Mouse (Mus musculus): ENCODE measurements around the gene Mtf2.
"Not testable (repeated sequence)": the region's sequence is repeated elsewhere in the genome, so short reads cannot be mapped to it uniquely, and the experiment has no call there.

The Mtf2 gene

GRCm38 (mm10) chr5:108065465-108066411 is at the start of gene Mtf2:
Mtf2 (plus strand) TSS chr5:108065674.
- DNase-seq (ENCODE audit: low spot score), result peak; percentile 98

GRCm38 (mm10) chr5:108017232-108017631 is 48.2 kb upstream of the Mtf2 start:
- DNase-seq (ENCODE audit: low spot score), result no peak

GRCm38 (mm10) chr5:108019367-108019766 is 46.1 kb upstream of the Mtf2 start:
- DNase-seq (ENCODE audit: low spot score), result no peak

- DNase-seq (ENCODE audit: low spot score), result no peak
Measured at GRCm38 (mm10) chr5:108021346-108021745, 44.1 kb upstream of the Mtf2 start.

GRCm38 (mm10) chr5:108028230-108028629 is 37.2 kb upstream of the Mtf2 start:
- no peak for DNase-seq (ENCODE audit: low spot score)

- not testable (repeated sequence) for DNase-seq (ENCODE audit: low spot score)
Measured at GRCm38 (mm10) chr5:108028797-108029536, 36.5 kb upstream of the Mtf2 start.

GRCm38 (mm10) chr5:108029968-108030367 is 35.5 kb upstream of the Mtf2 start:
- no peak for DNase-seq (ENCODE audit: low spot score)

- DNase-seq (ENCODE audit: low spot score), result no peak
Measured at GRCm38 (mm10) chr5:108031267-108031666, 34.2 kb upstream of the Mtf2 start.

GRCm38 (mm10) chr5:108034194-108034593 is 31.3 kb upstream of the Mtf2 start:
- no peak for DNase-seq (ENCODE audit: low spot score)

GRCm38 (mm10) chr5:108035523-108035922 is 30.0 kb upstream of the Mtf2 start:
- DNase-seq (ENCODE audit: low spot score), result no peak

GRCm38 (mm10) chr5:108042061-108042460 is 23.4 kb upstream of the Mtf2 start:
- no peak for DNase-seq (ENCODE audit: low spot score)

- DNase-seq (ENCODE audit: low spot score), result no peak
Measured at GRCm38 (mm10) chr5:108043908-108044307, 21.6 kb upstream of the Mtf2 start.

- DNase-seq (ENCODE audit: low spot score), result no peak
Measured at GRCm38 (mm10) chr5:108049711-108050268, 15.7 kb upstream of the Mtf2 start.

- no peak for DNase-seq (ENCODE audit: low spot score)
Measured at GRCm38 (mm10) chr5:108051026-108051425, 14.4 kb upstream of the Mtf2 start.

GRCm38 (mm10) chr5:108051727-108052126 is 13.7 kb upstream of the Mtf2 start:
- DNase-seq (ENCODE audit: low spot score), result not testable (repeated sequence)

- DNase-seq (ENCODE audit: low spot score), result no peak
Measured at GRCm38 (mm10) chr5:108052200-108052599, 13.3 kb upstream of the Mtf2 start.

- no peak for DNase-seq (ENCODE audit: low spot score)
Measured at GRCm38 (mm10) chr5:108053566-108053965, 11.9 kb upstream of the Mtf2 start.

GRCm38 (mm10) chr5:108060413-108060812 is 5.1 kb upstream of the Mtf2 start:
- no peak for DNase-seq (ENCODE audit: low spot score)

- DNase-seq (ENCODE audit: low spot score), result no peak
Measured at GRCm38 (mm10) chr5:108072301-108072700, 6.8 kb downstream of the Mtf2 start.

GRCm38 (mm10) chr5:108076241-108076640 is 10.8 kb downstream of the Mtf2 start:
- no peak for DNase-seq (ENCODE audit: low spot score)

- no peak for DNase-seq (ENCODE audit: low spot score)
Measured at GRCm38 (mm10) chr5:108076833-108077540, 11.5 kb downstream of the Mtf2 start.

GRCm38 (mm10) chr5:108079603-108080002 is 14.1 kb downstream of the Mtf2 start:
- DNase-seq (ENCODE audit: low spot score), result no peak
